Mouse (Mus musculus) small intestine, adult 2 months (tissue): Measurements from ENCODE around the gene Pfkfb4.

Experiments
- CTCF ChIP-seq: fragments of 200-500 bp; IDR thresholded peaks from 2 replicates; pipeline ENCODE4 v1.5.1; 2012; ENCODE audit warnings: low read depth, mild to moderate bottlenecking, control low read depth, inconsistent platforms, low read length, moderate library complexity, mixed read lengths; ENCODE audit not compliant: insufficient replicate concordance, insufficient read length; ENCODE audit errors: extremely low read depth
- POLR2A ChIP-seq: fragments of 200-500 bp; IDR thresholded peaks from 2 replicates; pipeline ENCODE4 v1.6.1; 2012; ENCODE audit warnings: low read depth, mild to moderate bottlenecking, control low read depth, inconsistent platforms, low read length, moderate library complexity

DNA sequence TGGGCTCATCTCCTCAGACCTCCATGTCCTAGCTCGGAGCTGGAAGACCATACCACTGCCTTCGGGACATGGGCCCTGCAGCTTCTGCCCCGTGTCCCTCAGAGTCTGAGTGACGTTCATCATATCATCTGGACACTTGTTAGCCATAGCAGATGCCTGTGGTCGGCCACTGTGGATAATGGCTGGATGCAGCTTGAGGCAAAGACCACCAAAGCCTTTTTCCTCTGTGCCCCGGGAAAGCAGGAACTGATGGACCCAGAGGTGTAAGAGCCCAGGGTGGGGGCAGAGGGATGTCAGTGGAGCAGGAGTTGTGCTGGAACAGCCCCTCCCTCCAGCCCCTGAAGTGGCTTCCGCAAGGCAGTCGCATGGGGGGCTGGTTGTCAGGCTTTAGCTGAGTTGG is 40.1 kb downstream of the Pfkfb4 start:
- 0 out of 2 replicates have a peak, but pooled peaks have one; percentile 9 for TF ChIP-seq POLR2A
- TF ChIP-seq CTCF = no peak
